Mouse (Mus musculus) cortical plate, adult 2 months (tissue): ENCODE data around the gene Rai14. TPM values are rescaled to one million over a fixed set of nuclear protein-coding genes. Genes with fewer than 3 reads are reported as not detected.

ENCODE experiments used
- H3K27ac ChIP-seq: fragments of 200-500 bp; 2 replicates; pipeline ENCODE4 v1.5.1; 2012; ENCODE audit warnings: low read length, control low read depth, inconsistent platforms; ENCODE audit not compliant: insufficient read depth
- H3K4me1 ChIP-seq: fragments of 200-500 bp; 2 replicates; pipeline ENCODE4 v1.6.1; 2011; ENCODE audit warnings: low read length; ENCODE audit not compliant: control insufficient read depth, insufficient read depth
- H3K4me3 ChIP-seq: fragments of 200-500 bp; 2 replicates; pipeline ENCODE4 v1.5.1; 2011; ENCODE audit warnings: mild to moderate bottlenecking, low read length, control low read depth; ENCODE audit not compliant: insufficient read depth
- CTCF ChIP-seq: fragments of 200-500 bp; IDR thresholded peaks from 2 replicates; pipeline ENCODE4 v1.5.1; 2011; ENCODE audit warnings: mild to moderate bottlenecking, control low read depth, low read length; ENCODE audit not compliant: insufficient read depth; ENCODE audit errors: extremely low read depth
- POLR2A ChIP-seq: fragments of 200-500 bp; IDR thresholded peaks from 2 replicates; pipeline ENCODE4 v1.6.1; 2011; ENCODE audit warnings: mild to moderate bottlenecking, low read length, control low read depth; ENCODE audit not compliant: insufficient read depth; ENCODE audit errors: extremely low read depth
- polyA plus RNA-seq: library from polyadenylated mRNA; depleted of rRNA; stranded (reverse); fragments of >200 nt; gene quantifications from 2 replicates; pipeline ENCODE4 v1.2.3, GENCODE M21; 2012

Rai14 gene
- polyA plus RNA-seq, 1 experiment, result 8.1 TPM

DNA sequence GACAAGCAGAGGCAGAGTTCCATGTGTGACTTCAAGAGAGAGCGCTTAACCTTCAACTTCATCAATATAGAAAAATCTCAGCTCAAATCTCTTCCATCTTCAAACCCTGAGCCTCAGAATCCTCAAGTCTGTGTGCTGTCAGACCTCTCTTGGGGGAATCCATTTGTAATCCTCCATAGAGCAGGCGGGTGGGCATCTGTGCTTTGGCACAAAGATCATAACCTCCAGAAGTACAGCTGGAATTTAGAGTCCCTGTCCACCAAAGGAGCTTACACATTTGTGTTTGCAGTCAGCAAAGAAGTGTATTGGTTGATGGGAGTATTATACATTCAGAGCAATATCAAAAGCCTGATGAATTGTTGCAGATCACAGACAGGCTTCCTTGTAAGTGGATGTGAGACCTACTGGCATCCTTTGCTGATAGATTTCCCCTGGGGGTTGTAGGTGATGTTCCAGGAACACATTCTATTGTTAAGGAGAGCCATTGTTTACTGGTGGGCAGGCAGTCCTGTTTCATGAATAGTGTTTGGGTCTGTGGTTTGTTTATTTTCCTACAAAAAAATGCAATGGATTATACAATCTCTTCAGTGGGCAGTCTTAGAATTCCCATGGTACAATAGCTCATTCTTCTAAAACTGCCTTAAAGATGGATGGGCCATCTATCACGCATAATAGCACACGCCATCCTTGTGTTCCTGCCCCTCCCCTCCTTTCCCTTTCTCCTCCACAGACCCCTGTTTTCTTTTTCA, 32.1 kb upstream of the Rai14 start:
- H3K4me1 ChIP-seq, result peaks cover 4% of the 10 kb centered on the region
- no peak overlapping the region for H3K27ac ChIP-seq
- TF ChIP-seq POLR2A (no peak), CTCF (no peak)
- H3K4me3 ChIP-seq, result no peak overlapping the region

- Histone ChIP-seq H3K27ac (no peak overlapping the region), H3K4me3 (no peak overlapping the region), H3K4me1 (peaks cover 2% of the 10 kb centered on the region)
- TF ChIP-seq CTCF (no peak), POLR2A (no peak)
Measured at GRCm38 (mm10) chr15:10742441-10742840, 28.0 kb upstream of the Rai14 start.

GRCm38 (mm10) chr15:10739279-10739678, 24.9 kb upstream of the Rai14 start:
- Histone ChIP-seq H3K4me3 (no peak overlapping the region), H3K4me1 (no peaks in the 10 kb centered on the region), H3K27ac (no peak overlapping the region)
- TF ChIP-seq CTCF (no peak), POLR2A (no peak)

DNA sequence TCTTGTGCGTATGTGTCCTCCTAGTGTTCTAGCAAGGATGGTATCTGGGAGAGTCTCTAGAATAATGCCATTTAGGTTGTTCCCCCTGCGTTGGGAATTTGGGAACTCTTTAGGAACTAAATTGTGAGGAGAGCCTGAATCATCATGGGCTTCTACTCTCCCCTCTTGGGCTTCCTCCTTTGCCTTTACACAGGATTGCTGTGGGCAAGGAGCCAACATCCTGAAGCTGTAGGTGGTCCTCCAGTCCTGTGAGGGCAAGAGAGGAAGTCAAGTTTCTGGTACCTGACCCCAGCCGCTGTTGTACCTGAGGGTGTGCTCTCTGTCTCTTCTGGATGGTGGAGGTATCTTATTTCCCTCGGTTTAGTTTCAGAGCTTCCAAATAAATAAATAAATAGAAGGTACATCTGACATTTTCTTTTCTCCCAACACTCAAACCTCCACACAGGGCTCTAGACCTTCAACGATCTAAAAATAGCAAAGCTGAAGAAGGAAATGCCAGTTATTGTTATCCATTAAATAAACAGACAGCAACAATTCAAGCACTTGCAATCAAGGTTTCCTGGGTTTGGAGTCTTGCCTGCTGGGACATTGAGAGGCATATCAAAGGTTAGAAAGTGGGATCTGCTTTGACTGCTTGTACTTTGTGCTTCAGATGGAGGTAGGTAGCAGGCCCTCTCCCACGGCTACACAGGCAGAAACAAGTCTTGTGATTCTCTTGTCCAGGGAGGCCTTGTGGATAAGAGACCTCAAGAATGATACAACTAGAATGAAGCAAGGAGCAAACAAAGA, 24.1 kb upstream of the Rai14 start:
- Histone ChIP-seq H3K4me3 (no peak overlapping the region), H3K27ac (0 out of 2 replicates have a peak overlapping the region, but pooled peaks have one; percentile 40), H3K4me1 (no peaks in the 10 kb centered on the region)
- TF ChIP-seq POLR2A (no peak), CTCF (no peak)

DNA sequence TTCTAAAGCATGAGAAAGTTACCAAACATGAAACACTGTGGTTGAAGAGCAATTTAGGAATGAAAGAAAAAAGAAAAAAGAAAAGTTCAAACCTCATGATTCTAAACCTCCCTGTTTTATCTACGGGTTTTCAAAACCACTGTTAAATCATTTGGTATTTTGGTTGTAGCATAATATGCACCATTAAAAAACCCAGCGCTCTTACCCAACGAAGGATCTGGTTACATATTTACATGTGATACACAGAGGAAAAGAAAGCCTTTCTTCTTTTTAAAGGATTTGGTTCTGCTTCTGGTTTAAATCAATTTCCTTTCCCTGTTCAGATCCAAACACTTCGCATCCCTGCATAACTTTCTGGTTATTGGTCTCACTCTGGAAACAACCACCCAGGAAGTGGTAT, 21.5 kb upstream of the Rai14 start:
- H3K4me3 ChIP-seq, result no peak overlapping the region
- H3K4me1 ChIP-seq, result no peaks in the 10 kb centered on the region
- TF ChIP-seq POLR2A, result no peak
- TF ChIP-seq CTCF, result no peak
- H3K27ac ChIP-seq, result no peak overlapping the region

GRCm38 (mm10) chr15:10735216-10735615, 20.8 kb upstream of the Rai14 start:
- Histone ChIP-seq H3K4me3 (no peak overlapping the region), H3K27ac (no peak overlapping the region), H3K4me1 (no peaks in the 10 kb centered on the region)
- no peak for TF ChIP-seq CTCF
- TF ChIP-seq POLR2A, result no peak

GRCm38 (mm10) chr15:10731398-10731797, 17.0 kb upstream of the Rai14 start:
- Histone ChIP-seq H3K4me1 (no peaks in the 10 kb centered on the region), H3K27ac (no peak overlapping the region), H3K4me3 (no peak overlapping the region)
- TF ChIP-seq CTCF (no peak), POLR2A (no peak)

DNA sequence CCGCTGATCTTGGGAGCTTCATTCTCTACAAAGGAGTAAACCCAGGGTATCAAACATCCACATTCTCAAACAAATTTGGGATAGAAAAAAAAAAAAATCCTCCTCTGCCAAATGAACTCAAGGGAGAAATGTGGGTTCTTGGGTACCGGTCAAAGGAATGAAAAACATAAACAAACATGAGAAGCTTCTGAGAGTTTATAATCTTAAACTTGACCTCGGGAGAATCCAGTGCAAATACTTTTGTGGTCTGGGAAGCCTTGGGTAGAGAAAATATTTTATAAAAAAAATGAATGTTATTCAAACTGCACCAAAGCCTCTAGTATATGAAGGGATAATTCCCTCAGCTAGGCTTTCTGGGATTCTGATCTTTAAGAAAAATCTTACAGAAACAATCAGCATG, 11.8 kb upstream of the Rai14 start:
- TF ChIP-seq POLR2A, result no peak
- Histone ChIP-seq H3K4me1 (no peaks in the 10 kb centered on the region), H3K27ac (no peak overlapping the region), H3K4me3 (no peak overlapping the region)

GRCm38 (mm10) chr15:10724857-10725256, 10.4 kb upstream of the Rai14 start:
- TF ChIP-seq POLR2A (no peak), CTCF (no peak)
- H3K4me3 ChIP-seq, result no peak overlapping the region
- no peak overlapping the region for H3K27ac ChIP-seq
- no peaks in the 10 kb centered on the region for H3K4me1 ChIP-seq

DNA sequence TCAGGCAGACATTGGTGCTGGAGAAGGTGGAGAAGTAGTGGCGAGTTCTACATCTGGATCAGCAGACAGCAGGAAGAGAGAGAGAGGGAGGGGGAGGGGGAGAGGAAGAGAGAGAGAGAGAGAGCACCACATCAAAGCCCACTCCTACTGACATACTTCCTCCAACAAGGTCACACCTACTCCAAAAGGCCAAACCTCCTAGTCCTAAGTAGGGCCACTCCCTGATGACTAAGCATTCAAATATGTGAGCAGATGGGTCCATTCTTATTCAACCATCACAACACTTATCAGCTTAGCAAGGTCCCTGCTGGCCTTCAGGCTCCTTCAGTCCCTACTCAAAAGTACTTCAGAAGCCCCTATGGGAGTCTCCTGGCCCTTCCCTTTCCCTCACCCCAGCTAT, 9.1 kb upstream of the Rai14 start:
- TF ChIP-seq POLR2A (no peak), CTCF (no peak)
- H3K27ac ChIP-seq, result no peak overlapping the region
- H3K4me1 ChIP-seq, result no peaks in the 10 kb centered on the region
- H3K4me3 ChIP-seq, result no peak overlapping the region
